Mouse (Mus musculus) hindlimb bud, embryonic 11.5 days (tissue): ENCODE measurements at regions not wholly inside any gene's neighbourhood (a gene's known extent, or its start where the extent isn't known, plus 50 kb on each side); places are given as distances from the start of the nearest gene placed in this dataset.

Experiments used
- DNase-seq: peaks from one replicate; pipeline ENCODE4 v3.0.0-alpha.2; 2012; ENCODE audit warnings: low read depth, low spot score; ENCODE audit errors: extremely low spot score

GRCm38 (mm10) chr3:62985033-62985432 is 256.3 kb upstream of the Mme start:
- DNase-seq, result no peak

GRCm38 (mm10) chr3:62976906-62977305 is 264.4 kb upstream of the Mme start:
- no peak for DNase-seq

GRCm38 (mm10) chr3:62963244-62963643 is 278.1 kb upstream of the Mme start:
- DNase-seq, result no peak

- DNase-seq, result no peak
Observed at GRCm38 (mm10) chr3:62962608-62963007, 278.7 kb upstream of the Mme start.

- DNase-seq, result no peak
Observed at GRCm38 (mm10) chr3:62945356-62945755, 296.0 kb upstream of the Mme start.

GRCm38 (mm10) chr3:62938601-62939000 is 302.7 kb upstream of the Mme start:
- no peak for DNase-seq

GRCm38 (mm10) chr3:62924441-62924840 is 316.9 kb upstream of the Mme start:
- peak; percentile 26 for DNase-seq

GRCm38 (mm10) chr3:62916899-62917298 is 312.0 kb upstream of the Gpr149 start:
- no peak for DNase-seq

GRCm38 (mm10) chr3:62885104-62885503 is 280.2 kb upstream of the Gpr149 start:
- DNase-seq, result no peak

GRCm38 (mm10) chr3:62882310-62883073 is 277.6 kb upstream of the Gpr149 start:
- no peak for DNase-seq

GRCm38 (mm10) chr3:62860731-62861130 is 255.8 kb upstream of the Gpr149 start:
- DNase-seq, result no peak

GRCm38 (mm10) chr3:62835695-62836476 is 230.9 kb upstream of the Gpr149 start:
- DNase-seq, result no peak

- no peak for DNase-seq
Observed at GRCm38 (mm10) chr3:62823892-62824291, 219.0 kb upstream of the Gpr149 start.

GRCm38 (mm10) chr3:62801044-62801443 is 196.1 kb upstream of the Gpr149 start:
- no peak for DNase-seq

GRCm38 (mm10) chr3:62786233-62786632 is 181.3 kb upstream of the Gpr149 start:
- no peak for DNase-seq
